Mouse (Mus musculus): ENCODE measurements at regions not wholly inside any gene's neighbourhood (a gene's known extent, or its start where the extent isn't known, plus 50 kb on each side); places are given as distances from the start of the nearest gene placed in this dataset.
A peak's percentile ranks its signal among the peaks of the same experiment; 100 is the strongest.

GRCm38 (mm10) chr9:111838069-111838820, 148.1 kb upstream of the Stac start:
- DNase-seq (ENCODE audit: inconsistent ontology term), result no peak

GRCm38 (mm10) chr9:111822094-111822493, 131.9 kb upstream of the Stac start:
- DNase-seq (ENCODE audit: inconsistent ontology term), result no peak

GRCm38 (mm10) chr9:111817461-111817860, 127.3 kb upstream of the Stac start:
- DNase-seq (ENCODE audit: inconsistent ontology term), result no peak

- DNase-seq (ENCODE audit: inconsistent ontology term), result no peak
These were observed 114.8 kb upstream of the Stac start for GRCm38 (mm10) chr9:111804931-111805330.

- no peak for DNase-seq (ENCODE audit: inconsistent ontology term)
These were observed 111.2 kb upstream of the Stac start for GRCm38 (mm10) chr9:111801381-111801780.

GRCm38 (mm10) chr9:111800869-111801268, 110.7 kb upstream of the Stac start:
- DNase-seq (ENCODE audit: inconsistent ontology term), result no peak

GRCm38 (mm10) chr9:111778981-111779380, 88.8 kb upstream of the Stac start:
- DNase-seq (ENCODE audit: inconsistent ontology term), result peak; percentile 95

GRCm38 (mm10) chr9:111777433-111778135, 87.4 kb upstream of the Stac start:
- no peak for DNase-seq (ENCODE audit: inconsistent ontology term)

GRCm38 (mm10) chr9:111774229-111774628, 84.1 kb upstream of the Stac start:
- no peak for DNase-seq (ENCODE audit: inconsistent ontology term)

- DNase-seq (ENCODE audit: inconsistent ontology term), result no peak
These were observed 72.7 kb upstream of the Stac start for GRCm38 (mm10) chr9:111762653-111763468.

GRCm38 (mm10) chr9:111755235-111755634, 65.1 kb upstream of the Stac start:
- DNase-seq (ENCODE audit: inconsistent ontology term), result no peak

GRCm38 (mm10) chr9:111746151-111746550, 56.0 kb upstream of the Stac start:
- no peak for DNase-seq (ENCODE audit: inconsistent ontology term)

GRCm38 (mm10) chr9:111745206-111745605, 55.1 kb upstream of the Stac start:
- DNase-seq (ENCODE audit: inconsistent ontology term), result no peak

Measured in Muller cell, postnatal 12 days (primary cell).